Mouse (Mus musculus) midbrain, embryonic 11.5 days (tissue): ENCODE data around the gene Gpr142. TPM values are rescaled to one million over a fixed set of nuclear protein-coding genes. Genes with fewer than 3 reads are reported as not detected.

Source experiments
- ATAC-seq: fragments of 200-750 bp; cut with Nextera tagmentation; 2 replicates; pipeline ENCODE4 v1.8.0; 2017; ENCODE audit warnings: moderate TSS enrichment, moderate library complexity; ENCODE audit not compliant: low FRiP score
- DNase-seq: peaks from one replicate; pipeline ENCODE4 v3.0.0; 2015; ENCODE audit warnings: low spot score; ENCODE audit errors: missing footprints
- H3K27ac ChIP-seq: fragments of 300-500 bp; sonication (generic); 2 replicates; pipeline ENCODE4 v1.5.1; 2014; ENCODE audit warnings: low read depth, low read length
- H3K27me3 ChIP-seq: fragments of 300-500 bp; sonication (generic); 2 replicates; pipeline ENCODE4 v1.6.1; 2014; ENCODE audit warnings: mild to moderate bottlenecking, low read length, moderate library complexity, mixed read lengths; ENCODE audit not compliant: control insufficient read depth, insufficient read depth
- H3K36me3 ChIP-seq: fragments of 300-500 bp; sonication (generic); 2 replicates; pipeline ENCODE4 v1.6.1; 2014; ENCODE audit warnings: mild to moderate bottlenecking, low read length, moderate library complexity, mixed read lengths; ENCODE audit not compliant: control insufficient read depth, insufficient read depth
- H3K4me1 ChIP-seq: fragments of 300-500 bp; sonication (generic); 2 replicates; pipeline ENCODE4 v1.6.1; 2014; ENCODE audit warnings: low read length; ENCODE audit not compliant: control insufficient read depth, insufficient read depth
- H3K4me2 ChIP-seq: fragments of 300-500 bp; sonication (generic); 2 replicates; pipeline ENCODE4 v1.6.1; 2014; ENCODE audit warnings: mild to moderate bottlenecking, moderate library complexity
- H3K4me3 ChIP-seq: fragments of 300-500 bp; sonication (generic); 2 replicates; pipeline ENCODE4 v1.5.1; 2014; ENCODE audit warnings: low read depth, low read length
- H3K9ac ChIP-seq: fragments of 300-500 bp; sonication (generic); 2 replicates; pipeline ENCODE4 v1.6.1; 2014; ENCODE audit warnings: low read length
- H3K9me3 ChIP-seq: fragments of 300-500 bp; sonication (generic); 2 replicates; pipeline ENCODE4 v1.6.1; 2016; ENCODE audit warnings: low read length; ENCODE audit not compliant: control insufficient read depth
- WGBS: fragments of 180-500 bp; shearing (Covaris S2); extraction: QIAGEN DNeasy Blood & Tissue Kit; methylation state at CpG from one replicate; pipeline ENCODE4 v1.1.7; 2014; 5-methylcytosine and 5-hydroxymethylcytosine counted together
- polyA plus RNA-seq: library from polyadenylated mRNA; unstranded; fragments of >200 nt; fragmentation: Nextera tagmentation; extraction: Ambion mirVana; gene quantifications from 2 replicates; pipeline ENCODE4 v1.2.1, GENCODE M21; 2014

The Gpr142 gene
- polyA plus RNA-seq, 1 experiment from 2014 or later = 0.12 TPM

DNA sequence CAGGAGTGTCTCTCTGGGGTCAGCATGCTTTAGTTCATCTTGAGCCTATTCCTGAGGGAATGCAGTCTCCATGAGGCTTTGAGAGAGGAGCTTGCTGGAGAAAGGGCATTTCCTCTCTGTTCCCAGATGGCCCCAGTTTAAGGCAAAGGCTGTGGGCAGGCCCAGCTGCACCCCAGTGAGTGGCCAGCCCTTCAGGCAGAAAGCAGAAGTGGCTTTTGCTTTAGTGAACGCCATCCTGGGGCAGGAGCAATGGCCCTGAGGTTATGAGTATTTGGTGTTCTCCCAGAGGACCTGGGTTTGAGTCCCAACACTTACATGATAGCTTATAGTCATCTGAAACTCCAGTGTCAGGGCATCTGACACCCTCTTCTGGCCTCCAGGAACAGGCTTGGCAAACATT, 22.6 kb downstream of the Gpr142 start:
- peaks cover 18% of the 10 kb centered on the region for H3K4me1 ChIP-seq
- WGBS = 83% methylated on average over 1 of the region's 1 CpGs
- no peak for DNase-seq

GRCm38 (mm10) chr11:114822727-114823126, 24.0 kb downstream of the Gpr142 start:
- Histone ChIP-seq H3K9me3 (no peaks in the 10 kb centered on the region), H3K4me3 (no peak overlapping the region), H3K36me3 (no peaks in the 10 kb centered on the region), H3K27ac (no peak overlapping the region), H3K9ac (no peak overlapping the region; the same call in 1 of the 2 replicates), H3K4me1 (peaks cover 18% of the 10 kb centered on the region), H3K27me3 (no peaks in the 10 kb centered on the region), H3K4me2 (0 out of 2 replicates have a peak overlapping the region, but pooled peaks have one; percentile 4)
- 65% methylated on average over 12 of the region's 12 CpGs for WGBS
- no peak for DNase-seq
- ATAC-seq = no peak

More for the DNA sequence above, 22.6 kb downstream of the Gpr142 start:
- Histone ChIP-seq H3K27me3 (no peaks in the 10 kb centered on the region), H3K4me2 (no peak overlapping the region), H3K4me3 (no peak overlapping the region), H3K27ac (no peak overlapping the region), H3K9ac (no peak overlapping the region), H3K9me3 (no peaks in the 10 kb centered on the region), H3K36me3 (no peaks in the 10 kb centered on the region)
- ATAC-seq = no peak

DNA sequence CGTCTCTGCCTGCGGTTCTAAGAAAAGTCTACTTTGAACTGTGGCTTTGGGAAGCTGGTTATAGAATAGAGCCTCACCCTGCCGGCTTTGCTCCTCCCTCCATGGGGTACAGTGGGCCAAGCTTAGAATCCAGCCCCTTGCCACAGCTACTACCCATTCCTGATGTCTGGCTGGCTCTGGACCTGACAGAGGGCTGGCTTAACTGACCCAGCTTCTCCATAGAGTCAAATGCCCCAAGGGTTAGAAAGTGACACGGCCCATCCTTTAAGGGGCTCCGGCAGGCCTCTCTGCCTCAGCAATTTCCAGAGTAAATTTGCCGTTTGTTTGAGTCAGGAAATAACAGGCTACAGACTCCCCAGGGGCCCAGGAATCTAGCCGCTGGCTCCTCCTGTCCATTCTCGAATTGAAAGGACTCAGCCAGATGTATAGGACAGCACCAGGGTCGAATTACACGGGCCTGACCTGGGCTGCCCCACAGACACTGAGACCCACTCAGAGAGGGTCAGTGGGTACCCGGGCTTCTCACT, 24.5 kb downstream of the Gpr142 start:
- no peak overlapping the region for H3K4me3 ChIP-seq
- peaks cover 18% of the 10 kb centered on the region for H3K4me1 ChIP-seq

GRCm38 (mm10) chr11:114826686-114827085, 28.0 kb downstream of the Gpr142 start:
- Histone ChIP-seq H3K27ac (no peak overlapping the region), H3K36me3 (no peaks in the 10 kb centered on the region), H3K27me3 (no peaks in the 10 kb centered on the region), H3K4me1 (peaks cover 26% of the 10 kb centered on the region), H3K4me3 (no peak overlapping the region), H3K9ac (no peak overlapping the region), H3K4me2 (no peak overlapping the region), H3K9me3 (no peaks in the 10 kb centered on the region)
- no peak for DNase-seq
- WGBS = 54% methylated on average over 5 of the region's 5 CpGs
- no peak for ATAC-seq

More for the DNA sequence above, 24.5 kb downstream of the Gpr142 start:
- DNase-seq (no peak), ATAC-seq (no peak)
- no peaks in the 10 kb centered on the region for H3K27me3 ChIP-seq
- H3K36me3 ChIP-seq = no peaks in the 10 kb centered on the region
- no peaks in the 10 kb centered on the region for H3K9me3 ChIP-seq
- H3K27ac ChIP-seq = 0 out of 2 replicates have a peak overlapping the region, but pooled peaks have one; percentile 9
- H3K4me2 ChIP-seq = peak overlapping the region; percentile 4; the same call in 1 of the 2 replicates
- H3K9ac ChIP-seq = 0 out of 2 replicates have a peak overlapping the region, but pooled peaks have one; percentile 20
- 3% methylated on average over 11 of the region's 11 CpGs for WGBS

DNA sequence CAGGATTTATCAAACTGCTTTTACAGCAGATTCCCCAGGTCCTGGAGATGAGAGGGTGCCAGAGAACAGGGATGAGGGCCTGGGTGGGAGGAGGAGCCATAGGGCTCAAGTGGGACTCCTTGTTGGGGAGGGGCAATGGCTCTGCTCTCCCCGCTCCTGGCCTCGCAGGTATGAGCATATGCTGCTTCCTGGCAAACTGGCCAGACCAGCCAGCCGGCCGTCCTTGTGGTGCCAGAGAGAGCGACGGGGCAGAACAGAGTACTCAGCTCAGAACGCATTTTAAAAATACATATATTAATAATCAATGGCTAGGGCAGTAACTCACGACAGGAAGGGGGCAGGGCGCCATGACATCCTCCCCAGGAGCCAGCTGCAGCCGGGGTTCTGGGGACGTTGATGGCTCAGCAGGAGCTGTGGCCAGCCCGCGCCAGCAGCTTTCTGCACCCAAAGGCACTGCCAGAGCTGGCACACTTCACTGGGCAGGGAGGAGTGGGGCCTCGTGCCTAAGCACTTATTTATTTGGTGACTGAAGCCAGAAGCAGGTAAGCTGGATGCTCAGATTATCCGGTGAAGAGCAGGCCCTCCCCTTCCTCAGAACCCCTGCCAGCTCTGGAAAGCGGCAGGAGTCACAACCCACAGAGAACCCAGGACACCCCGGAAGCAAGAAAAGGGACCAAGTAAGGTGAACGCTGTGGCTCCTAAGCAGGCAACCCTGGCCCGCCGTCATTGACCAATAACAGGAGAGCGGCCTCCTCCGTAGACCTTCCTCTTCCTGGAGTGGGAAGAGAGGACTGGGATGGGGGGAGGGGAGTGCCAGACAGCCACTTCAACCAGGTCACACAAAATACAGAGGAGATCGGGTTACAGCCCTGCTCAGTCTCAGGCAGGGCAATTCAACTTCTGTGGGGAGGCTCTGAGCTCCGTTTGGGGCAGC, 31.0 kb downstream of the Gpr142 start:
- Histone ChIP-seq H3K4me1 (peaks cover 20% of the 10 kb centered on the region), H3K4me2 (peak overlapping the region; percentile 51), H3K9ac (peak overlapping the region; percentile 61), H3K36me3 (no peaks in the 10 kb centered on the region), H3K27ac (peak overlapping the region; percentile 8; the same call in 1 of the 2 replicates), H3K9me3 (no peaks in the 10 kb centered on the region), H3K4me3 (peak overlapping the region; percentile 17), H3K27me3 (no peaks in the 10 kb centered on the region)
- ATAC-seq = peak; percentile 77
- WGBS = 7% methylated on average over 24 of the region's 24 CpGs
- DNase-seq = peak; percentile 92

- H3K9me3 ChIP-seq = no peaks in the 10 kb centered on the region
- 0 out of 2 replicates have a peak, but pooled peaks have one; percentile 9 for ATAC-seq
- no peaks in the 10 kb centered on the region for H3K36me3 ChIP-seq
- H3K4me3 ChIP-seq = peak overlapping the region; percentile 17; the same call in 1 of the 2 replicates
- H3K4me2 ChIP-seq = peak overlapping the region; percentile 51
- peak overlapping the region; percentile 8; the same call in 1 of the 2 replicates for H3K27ac ChIP-seq
- H3K4me1 ChIP-seq = peaks cover 20% of the 10 kb centered on the region
- DNase-seq = peak; percentile 96
- WGBS = 16% methylated on average over 8 of the region's 8 CpGs
- peak overlapping the region; percentile 61 for H3K9ac ChIP-seq
- no peaks in the 10 kb centered on the region for H3K27me3 ChIP-seq
These were observed 31.7 kb downstream of the Gpr142 start for GRCm38 (mm10) chr11:114830433-114830773.

DNA sequence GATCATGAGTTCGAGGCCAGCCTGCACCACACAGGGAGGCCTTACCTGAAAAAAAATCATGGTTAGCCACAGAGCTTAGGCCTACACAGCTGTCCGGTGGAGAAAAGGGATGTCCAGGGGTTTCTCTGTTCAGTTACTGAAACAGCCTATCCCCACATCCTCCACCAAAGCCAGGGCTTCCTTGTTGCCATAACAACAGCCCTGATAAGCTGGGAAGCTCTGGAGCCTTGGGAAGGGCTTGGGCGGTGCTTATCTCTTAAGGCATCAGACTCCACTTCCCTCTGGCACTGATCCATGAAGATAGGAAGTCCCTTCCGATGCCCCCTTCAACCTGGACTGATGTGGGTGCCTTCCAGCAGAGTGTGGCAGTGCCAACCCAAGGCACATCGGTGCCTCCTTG, 34.4 kb downstream of the Gpr142 start:
- no peaks in the 10 kb centered on the region for H3K36me3 ChIP-seq
- WGBS = 48% methylated on average over 5 of the region's 5 CpGs
- H3K9ac ChIP-seq = no peak overlapping the region
- no peaks in the 10 kb centered on the region for H3K27me3 ChIP-seq
- no peak overlapping the region for H3K4me3 ChIP-seq
- no peak overlapping the region for H3K27ac ChIP-seq
- H3K4me1 ChIP-seq = peaks cover 20% of the 10 kb centered on the region
- no peak for ATAC-seq
- DNase-seq = peak; percentile 75
- H3K4me2 ChIP-seq = no peak overlapping the region
- H3K9me3 ChIP-seq = 0 out of 2 replicates have a peak, but pooled peaks cover 2% of the 10 kb centered on the region

DNA sequence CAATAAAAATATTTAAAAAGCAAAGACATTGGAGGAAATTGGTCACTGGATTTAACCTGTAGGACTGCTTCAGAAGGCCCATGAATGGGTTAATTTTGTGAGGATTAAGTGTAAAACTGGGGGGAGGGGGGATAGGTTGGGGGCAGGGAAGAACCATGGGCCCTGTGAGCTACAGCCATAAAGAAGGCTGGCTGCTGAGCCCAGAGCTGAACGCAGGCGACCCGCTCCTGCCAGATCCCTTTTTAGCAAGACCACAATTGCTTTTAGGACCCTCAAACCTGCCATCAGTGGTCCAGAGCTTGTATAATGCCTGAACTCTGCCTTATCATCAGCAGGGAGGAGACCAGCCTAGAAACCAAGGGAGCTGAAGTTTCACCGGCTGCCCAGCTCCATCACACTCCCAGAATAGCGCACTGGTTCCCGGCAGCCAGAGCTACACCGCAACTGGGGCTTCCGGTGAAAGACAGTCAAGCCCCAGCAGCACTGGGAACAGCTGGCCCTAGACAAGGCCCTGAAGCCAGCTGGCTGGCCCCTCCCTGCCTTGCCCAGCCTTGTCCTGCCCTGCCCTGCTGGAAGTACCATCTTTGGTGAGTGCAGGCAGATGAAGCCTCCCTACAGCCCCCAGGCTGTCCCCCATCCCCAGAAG, 45.2 kb downstream of the Gpr142 start:
- Histone ChIP-seq H3K9ac (peak overlapping the region; percentile 55), H3K36me3 (no peaks in the 10 kb centered on the region), H3K27ac (peak overlapping the region; percentile 47), H3K4me3 (no peak overlapping the region), H3K4me1 (peaks cover 10% of the 10 kb centered on the region), H3K4me2 (peak overlapping the region; percentile 19), H3K27me3 (peaks cover 4% of the 10 kb centered on the region; the same call in 1 of the 2 replicates), H3K9me3 (no peaks in the 10 kb centered on the region)
- DNase-seq = peak; percentile 93
- WGBS = 5% methylated on average over 8 of the region's 8 CpGs
- peak; percentile 78 for ATAC-seq
